Mouse (Mus musculus) stomach, embryonic 14.5 days (tissue): Measurements from ENCODE around the gene Ankrd55. TPM values are rescaled to one million over a fixed set of nuclear protein-coding genes. Genes with fewer than 3 reads are reported as not detected.

Experiments used
- ATAC-seq: fragments of 200-750 bp; cut with Nextera tagmentation; 2 replicates; pipeline ENCODE4 v1.8.0; 2017; ENCODE audit warnings: low read depth, moderate TSS enrichment; ENCODE audit not compliant: insufficient number of reproducible peaks, insufficient read depth, low FRiP score
- H3K27ac ChIP-seq: fragments of 300-500 bp; sonication (generic); 2 replicates; pipeline ENCODE4 v1.5.1; 2014; ENCODE audit warnings: mild to moderate bottlenecking, low read length, moderate library complexity, mixed read lengths
- H3K27me3 ChIP-seq: fragments of 300-500 bp; sonication (generic); 2 replicates; pipeline ENCODE4 v1.6.1; 2014; ENCODE audit warnings: low read length, control low read depth, mixed read lengths; ENCODE audit not compliant: control insufficient read depth, insufficient read depth
- H3K36me3 ChIP-seq: fragments of 300-500 bp; sonication (generic); 2 replicates; pipeline ENCODE4 v1.6.1; 2014; ENCODE audit warnings: mild to moderate bottlenecking, control low read depth, low read length, moderate library complexity, mixed read lengths; ENCODE audit not compliant: control insufficient read depth, insufficient read depth
- H3K4me1 ChIP-seq: fragments of 300-500 bp; sonication (generic); 2 replicates; pipeline ENCODE4 v1.6.1; 2014; ENCODE audit warnings: low read length, control low read depth, mixed read lengths; ENCODE audit not compliant: control insufficient read depth, insufficient read depth
- H3K4me2 ChIP-seq: fragments of 300-500 bp; sonication (generic); replicated peaks from 2 replicates; pipeline ENCODE4 v1.6.1; 2014; ENCODE audit warnings: low read depth, low read length, control low read depth
- H3K4me3 ChIP-seq: fragments of 300-500 bp; sonication (generic); 2 replicates; pipeline ENCODE4 v1.5.1; 2014; ENCODE audit warnings: low read depth, low read length, control low read depth
- H3K9ac ChIP-seq: fragments of 300-500 bp; sonication (generic); replicated peaks from 2 replicates; pipeline ENCODE4 v1.6.1; 2014; ENCODE audit warnings: low read depth, mild to moderate bottlenecking, control low read depth, low read length, moderate library complexity, mixed read lengths
- H3K9me3 ChIP-seq: fragments of 300-500 bp; sonication (generic); 2 replicates; pipeline ENCODE4 v1.6.1; 2016; ENCODE audit warnings: low read depth, low read length, control low read depth; ENCODE audit not compliant: control insufficient read depth
- WGBS: fragments of 180-500 bp; shearing (Covaris S2); extraction: QIAGEN DNeasy Blood & Tissue Kit; methylation state at CpG from one replicate; pipeline ENCODE4 v1.1.7; 2014; 5-methylcytosine and 5-hydroxymethylcytosine counted together
- polyA plus RNA-seq: library from polyadenylated mRNA; unstranded; fragments of >200 nt; fragmentation: Nextera tagmentation; extraction: Ambion mirVana; gene quantifications from 2 replicates; pipeline ENCODE4 v1.2.1, GENCODE M21; 2014

The Ankrd55 gene
- polyA plus RNA-seq, 1 experiment from 2014 or later: 0.26 TPM

- H3K4me1 ChIP-seq: no peaks in the 10 kb centered on the region; the same call in none of the 2 replicates
- 96% methylated on average over 1 of the region's 1 CpGs for WGBS
- H3K4me2 ChIP-seq: no peak overlapping the region
- H3K9me3 ChIP-seq: no peaks in the 10 kb centered on the region
- H3K27ac ChIP-seq: no peak overlapping the region
- no peaks in the 10 kb centered on the region for H3K27me3 ChIP-seq
- no peak for ATAC-seq
- H3K9ac ChIP-seq: no peak overlapping the region
- H3K4me3 ChIP-seq: no peak overlapping the region
- no peaks in the 10 kb centered on the region for H3K36me3 ChIP-seq
These were observed 102.0 kb downstream of the Ankrd55 start for GRCm38 (mm10) chr13:112390206-112390605.

- Histone ChIP-seq H3K27me3 (no peaks in the 10 kb centered on the region), H3K9ac (no peak overlapping the region), H3K27ac (peak overlapping the region; percentile 11; the same call in 1 of the 2 replicates), H3K9me3 (no peaks in the 10 kb centered on the region), H3K4me2 (no peak overlapping the region), H3K36me3 (no peaks in the 10 kb centered on the region), H3K4me3 (no peak overlapping the region), H3K4me1 (no peaks in the 10 kb centered on the region; the same call in none of the 2 replicates)
- no peak for ATAC-seq
- WGBS: 61% methylated on average over 3 of the region's 3 CpGs
These were observed 103.1 kb downstream of the Ankrd55 start for GRCm38 (mm10) chr13:112391354-112391753.

- Histone ChIP-seq H3K9me3 (no peaks in the 10 kb centered on the region), H3K27ac (no peak overlapping the region), H3K9ac (no peak overlapping the region), H3K4me3 (no peak overlapping the region), H3K4me1 (peaks cover 11% of the 10 kb centered on the region), H3K4me2 (no peak overlapping the region), H3K36me3 (no peaks in the 10 kb centered on the region), H3K27me3 (no peaks in the 10 kb centered on the region)
- WGBS: 75% methylated on average over 2 of the region's 2 CpGs
- ATAC-seq: no peak
These were observed 105.1 kb downstream of the Ankrd55 start for GRCm38 (mm10) chr13:112393356-112393755.

GRCm38 (mm10) chr13:112394271-112394670, 106.0 kb downstream of the Ankrd55 start:
- ATAC-seq: no peak

GRCm38 (mm10) chr13:112404723-112405122, 116.5 kb downstream of the Ankrd55 start:
- Histone ChIP-seq H3K27ac (no peak overlapping the region), H3K27me3 (no peaks in the 10 kb centered on the region), H3K9ac (no peak overlapping the region), H3K36me3 (no peaks in the 10 kb centered on the region), H3K4me2 (no peak overlapping the region), H3K9me3 (no peaks in the 10 kb centered on the region), H3K4me3 (no peak overlapping the region), H3K4me1 (no peaks in the 10 kb centered on the region)
- ATAC-seq: no peak
- WGBS: 66% methylated on average over 3 of the region's 3 CpGs

More at GRCm38 (mm10) chr13:112394271-112394670, 106.0 kb downstream of the Ankrd55 start:
- H3K36me3 ChIP-seq: no peaks in the 10 kb centered on the region
- H3K27ac ChIP-seq: no peak overlapping the region
- H3K9me3 ChIP-seq: no peaks in the 10 kb centered on the region
- 39% methylated on average over 9 of the region's 9 CpGs for WGBS
- peaks cover 11% of the 10 kb centered on the region for H3K4me1 ChIP-seq
- H3K4me2 ChIP-seq: no peak overlapping the region
- no peak overlapping the region for H3K4me3 ChIP-seq
- no peaks in the 10 kb centered on the region for H3K27me3 ChIP-seq
- no peak overlapping the region for H3K9ac ChIP-seq

- H3K27me3 ChIP-seq: no peaks in the 10 kb centered on the region
- H3K9me3 ChIP-seq: no peaks in the 10 kb centered on the region
- H3K27ac ChIP-seq: no peak overlapping the region
- no peaks in the 10 kb centered on the region for H3K36me3 ChIP-seq
- H3K4me1 ChIP-seq: no peaks in the 10 kb centered on the region
- ATAC-seq: no peak
- 68% methylated on average over 1 of the region's 1 CpGs for WGBS
- H3K9ac ChIP-seq: no peak overlapping the region
- H3K4me2 ChIP-seq: no peak overlapping the region
- H3K4me3 ChIP-seq: no peak overlapping the region
These were observed 116.9 kb downstream of the Ankrd55 start for GRCm38 (mm10) chr13:112405184-112405583.

- H3K9ac ChIP-seq: no peak overlapping the region
- no peak overlapping the region for H3K27ac ChIP-seq
- no peak overlapping the region for H3K4me3 ChIP-seq
- no peak overlapping the region for H3K4me2 ChIP-seq
- no peaks in the 10 kb centered on the region for H3K9me3 ChIP-seq
- no peaks in the 10 kb centered on the region for H3K36me3 ChIP-seq
- no peaks in the 10 kb centered on the region for H3K4me1 ChIP-seq
- ATAC-seq: no peak
- 70% methylated on average over 2 of the region's 2 CpGs for WGBS
- no peaks in the 10 kb centered on the region for H3K27me3 ChIP-seq
These were observed 118.4 kb downstream of the Ankrd55 start for GRCm38 (mm10) chr13:112406618-112407017.

GRCm38 (mm10) chr13:112407181-112407700, 119.0 kb downstream of the Ankrd55 start:
- ATAC-seq: no peak
- Histone ChIP-seq H3K4me1 (no peaks in the 10 kb centered on the region), H3K9ac (no peak overlapping the region), H3K36me3 (no peaks in the 10 kb centered on the region), H3K9me3 (no peaks in the 10 kb centered on the region), H3K4me2 (no peak overlapping the region), H3K4me3 (no peak overlapping the region), H3K27ac (no peak overlapping the region), H3K27me3 (no peaks in the 10 kb centered on the region)
- 86% methylated on average over 3 of the region's 3 CpGs for WGBS
